ENCODE assay signal across 19 mouse cellular contexts in genomic region chr16:79308541-79308940, GRCm38 (mm10).
"Had no signal": no experiment of that assay in that cellular context is flagged by ENCODE, and none has a peak within 500 bp of the region (broad histone marks: within the 10 kb centered on the region; RNA-seq: fewer than 3 reads in every experiment).

No protein-coding gene starts in this region.

- H3K4me3 ChIP-seq: midbrain, embryonic 10.5 days; midbrain, embryonic 12.5 days; myocyte; neural tube, embryonic 13.5 days; neural tube, embryonic 15.5 days had no signal

- H3K27ac ChIP-seq: midbrain, embryonic 10.5 days; midbrain, embryonic 12.5 days; neural tube, embryonic 13.5 days; neural tube, embryonic 15.5 days had no signal

- ATAC-seq: midbrain, embryonic 16.5 days had no signal

- H3K4me2 ChIP-seq: lung, embryonic 14.5 days; midbrain, embryonic 12.5 days; neural tube, embryonic 13.5 days; neural tube, embryonic 15.5 days had no signal

- H3K9me3 ChIP-seq: midbrain, embryonic 10.5 days; midbrain, embryonic 12.5 days; neural tube, embryonic 13.5 days; neural tube, embryonic 15.5 days had no signal

- DNase-seq: lung, adult 18-20 months; lung, embryonic 14.5 days; lung, postnatal 10 days; lung, postnatal 4 days; midbrain, embryonic 14.5 days; retina, postnatal 1 day; right cerebral cortex, adult 18-20 months; right cerebral cortex, postnatal 25 days; right cerebral cortex, postnatal 4 days; spleen, adult 18-20 months; thymus, adult 2 months; thymus, postnatal 25 days; thymus, postnatal 4 days had no signal

- H3K27me3 ChIP-seq: midbrain, embryonic 12.5 days; neural tube, embryonic 13.5 days; neural tube, embryonic 15.5 days had no signal

- H3K36me3 ChIP-seq: midbrain, embryonic 10.5 days; midbrain, embryonic 12.5 days; neural tube, embryonic 13.5 days; neural tube, embryonic 15.5 days had no signal

- H3K9ac ChIP-seq: lung, embryonic 14.5 days; midbrain, embryonic 12.5 days; neural tube, embryonic 13.5 days; neural tube, embryonic 15.5 days had no signal

- H3K4me1 ChIP-seq: midbrain, embryonic 10.5 days; midbrain, embryonic 12.5 days; neural tube, embryonic 13.5 days; neural tube, embryonic 15.5 days had no signal
